Mouse (Mus musculus): ENCODE data around the gene S100a4. TPM values are rescaled to one million over a fixed set of nuclear protein-coding genes. Genes with fewer than 3 reads are reported as not detected.

The S100a4 gene
- total and polyA plus RNA-seq, 2 experiments from 2014 or later, result 2.5 TPM; not detected in 1

DNA sequence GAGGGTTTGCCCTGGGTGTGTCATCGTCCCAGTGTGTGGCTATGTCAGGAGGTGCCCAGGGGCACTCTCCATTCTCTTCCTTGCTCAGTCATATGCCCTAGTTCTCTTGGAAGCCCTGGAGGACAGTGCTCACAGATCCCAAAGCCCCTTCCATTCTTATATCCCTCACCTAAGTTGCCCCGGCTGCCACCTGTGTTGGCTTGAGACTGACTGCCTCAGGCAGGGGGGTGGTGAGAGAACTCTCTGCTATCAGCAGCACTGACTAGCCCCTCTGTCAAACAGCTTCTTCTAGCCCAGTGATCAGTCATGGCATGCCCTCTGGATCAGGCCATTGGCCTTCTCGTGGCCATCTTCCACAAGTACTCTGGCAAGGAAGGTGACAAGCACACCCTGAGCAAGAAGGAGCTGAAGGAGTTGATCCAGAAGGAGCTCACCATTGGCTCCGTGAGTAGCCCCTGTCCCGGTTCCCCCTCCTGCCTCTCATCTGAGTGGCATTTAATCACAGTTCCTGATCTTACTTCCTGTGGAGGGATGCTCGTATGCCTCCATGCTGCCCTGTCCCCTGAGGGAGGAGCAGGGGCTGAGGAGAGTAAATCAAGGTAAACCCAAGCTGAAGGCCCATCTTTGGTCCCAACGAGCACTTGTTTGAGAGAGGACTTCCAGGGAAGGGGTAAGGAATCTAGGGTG, 10.0 kb downstream of the S100a4 start:
- 73% methylated on average over 7 of the region's 7 CpGs for WGBS
- Histone ChIP-seq H3K27ac (ENCODE audit: low read depth, low read length) (no peak overlapping the region), H3K4me3 (ENCODE audit: low read depth, low read length) (peak overlapping the region; percentile 28; the same call in 1 of the 2 replicates), H3K4me1 (ENCODE audit: insufficient read depth, low read length) (peaks cover 5% of the 10 kb centered on the region; the same call in 1 of the 2 replicates), H3K4me2 (ENCODE audit: low read depth, low read length, poor library complexity, severe bottlenecking) (peak overlapping the region; percentile 57; the same call in 1 of the 2 replicates), H3K36me3 (ENCODE audit: insufficient read depth, low read length) (no peaks in the 10 kb centered on the region), H3K27me3 (ENCODE audit: insufficient read depth, low read length) (0 out of 2 replicates have a peak, but pooled peaks cover 4% of the 10 kb centered on the region), H3K9me3 (ENCODE audit: low read length) (no peaks in the 10 kb centered on the region), H3K9ac (replicated peaks; ENCODE audit: low read length, poor library complexity, severe bottlenecking) (no peak overlapping the region)
- ATAC-seq (ENCODE audit: low FRiP score), result no peak
- no peak for TF ChIP-seq CTCF (IDR thresholded peaks at IDR 0.05)
- DNase-seq (ENCODE audit: low spot score), result no peak

DNA sequence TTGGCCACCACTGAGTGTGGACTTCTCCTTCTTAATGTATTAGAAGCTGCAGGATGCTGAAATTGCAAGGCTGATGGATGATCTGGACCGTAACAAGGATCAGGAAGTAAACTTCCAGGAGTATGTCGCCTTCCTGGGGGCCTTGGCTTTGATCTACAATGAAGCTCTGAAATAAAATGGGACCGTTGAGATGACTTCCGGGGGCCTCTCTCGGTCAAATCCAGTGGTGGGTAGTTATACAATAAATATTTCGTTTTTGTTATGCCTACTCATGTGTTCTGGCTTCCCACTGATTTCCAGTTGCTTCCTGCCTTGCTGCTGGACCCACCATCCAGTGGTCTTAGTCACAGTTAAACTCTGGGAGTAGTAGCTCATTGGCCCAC, 10.6 kb downstream of the S100a4 start:
- H3K4me1 ChIP-seq (ENCODE audit: insufficient read depth, low read length), result peaks cover 5% of the 10 kb centered on the region; the same call in 1 of the 2 replicates
- DNase-seq (ENCODE audit: low spot score), result no peak
- no peak overlapping the region for H3K27ac ChIP-seq (ENCODE audit: low read depth, low read length)
- ATAC-seq (ENCODE audit: low FRiP score), result no peak
- TF ChIP-seq CTCF (IDR thresholded peaks at IDR 0.05), result no peak
- 0 out of 2 replicates have a peak, but pooled peaks cover 4% of the 10 kb centered on the region for H3K27me3 ChIP-seq (ENCODE audit: insufficient read depth, low read length)
- no peak overlapping the region for H3K9ac ChIP-seq (replicated peaks; ENCODE audit: low read length, poor library complexity, severe bottlenecking)
- no peak overlapping the region for H3K4me2 ChIP-seq (ENCODE audit: low read depth, low read length, poor library complexity, severe bottlenecking)
- H3K4me3 ChIP-seq (ENCODE audit: low read depth, low read length), result no peak overlapping the region
- no peaks in the 10 kb centered on the region for H3K9me3 ChIP-seq (ENCODE audit: low read length)
- 83% methylated on average over 6 of the region's 6 CpGs for WGBS
- no peaks in the 10 kb centered on the region for H3K36me3 ChIP-seq (ENCODE audit: insufficient read depth, low read length)

- H3K4me3 ChIP-seq (ENCODE audit: low read depth, low read length), result no peak overlapping the region
- H3K4me1 ChIP-seq (ENCODE audit: insufficient read depth, low read length), result peaks cover 5% of the 10 kb centered on the region; the same call in 1 of the 2 replicates
- 0 out of 2 replicates have a peak, but pooled peaks cover 4% of the 10 kb centered on the region for H3K27me3 ChIP-seq (ENCODE audit: insufficient read depth, low read length)
- DNase-seq (ENCODE audit: low spot score) (no peak), ATAC-seq (ENCODE audit: low FRiP score) (no peak)
- H3K4me2 ChIP-seq (ENCODE audit: low read depth, low read length, poor library complexity, severe bottlenecking), result no peak overlapping the region
- no peaks in the 10 kb centered on the region for H3K9me3 ChIP-seq (ENCODE audit: low read length)
- H3K36me3 ChIP-seq (ENCODE audit: insufficient read depth, low read length), result no peaks in the 10 kb centered on the region
- H3K9ac ChIP-seq (replicated peaks; ENCODE audit: low read length, poor library complexity, severe bottlenecking), result no peak overlapping the region
- no peak overlapping the region for H3K27ac ChIP-seq (ENCODE audit: low read depth, low read length)
- WGBS, result 88% methylated on average over 11 of the region's 11 CpGs
- TF ChIP-seq CTCF (IDR thresholded peaks at IDR 0.05), result no peak
Observed at GRCm38 (mm10) chr3:90614611-90615251, 11.2 kb downstream of the S100a4 start.

DNA sequence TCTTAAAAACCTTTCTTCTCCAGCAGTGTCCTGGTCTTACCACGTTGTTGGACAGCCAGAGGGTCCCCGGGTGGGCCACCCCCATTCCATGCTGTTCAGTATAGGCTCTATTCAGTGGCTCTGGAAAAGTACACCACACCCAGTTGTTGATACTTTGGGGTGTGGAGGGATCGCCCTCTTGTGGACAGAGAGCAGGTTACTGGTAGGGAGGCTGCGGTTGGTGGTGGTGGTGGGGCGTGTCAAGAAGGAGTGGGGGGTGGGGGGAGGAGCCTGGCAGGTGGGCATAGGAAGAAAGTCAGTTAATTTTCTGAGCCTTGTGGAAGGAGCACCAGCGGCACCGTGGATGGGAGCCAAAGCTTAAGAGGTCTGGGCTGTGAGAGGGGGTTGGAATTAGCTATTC, 11.8 kb downstream of the S100a4 start:
- Histone ChIP-seq H3K27ac (ENCODE audit: low read depth, low read length) (no peak overlapping the region), H3K36me3 (ENCODE audit: insufficient read depth, low read length) (no peaks in the 10 kb centered on the region), H3K27me3 (ENCODE audit: insufficient read depth, low read length) (0 out of 2 replicates have a peak, but pooled peaks cover 4% of the 10 kb centered on the region), H3K4me2 (ENCODE audit: low read depth, low read length, poor library complexity, severe bottlenecking) (no peak overlapping the region), H3K9me3 (ENCODE audit: low read length) (no peaks in the 10 kb centered on the region), H3K4me3 (ENCODE audit: low read depth, low read length) (no peak overlapping the region), H3K9ac (replicated peaks; ENCODE audit: low read length, poor library complexity, severe bottlenecking) (no peak overlapping the region), H3K4me1 (ENCODE audit: insufficient read depth, low read length) (peaks cover 5% of the 10 kb centered on the region; the same call in 1 of the 2 replicates)
- peak; percentile 70 for DNase-seq (ENCODE audit: low spot score)
- WGBS, result 7% methylated on average over 7 of the region's 7 CpGs
- peak; percentile 75 for TF ChIP-seq CTCF (IDR thresholded peaks at IDR 0.05)
- ATAC-seq (ENCODE audit: low FRiP score), result peak; percentile 64

DNA sequence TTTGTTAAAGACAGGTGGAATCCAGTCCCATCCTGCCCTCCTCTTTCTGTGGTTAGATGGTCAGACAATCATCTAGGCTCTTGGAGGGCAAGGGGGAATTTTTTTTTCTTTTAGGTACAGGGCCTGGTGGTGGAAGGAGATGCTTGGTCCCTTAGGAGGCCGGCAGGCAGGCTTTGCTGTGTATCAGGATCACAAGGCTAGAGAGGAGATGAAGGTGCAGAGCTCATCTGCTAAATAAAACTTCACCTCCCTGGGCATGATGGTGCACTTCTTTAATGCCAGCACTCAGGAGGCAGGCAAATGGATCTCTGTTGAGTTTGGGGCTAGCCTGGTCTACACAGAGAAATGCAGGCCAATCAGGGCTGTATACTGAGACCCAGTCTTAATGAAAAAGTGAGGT, 12.3 kb downstream of the S100a4 start:
- TF ChIP-seq CTCF (IDR thresholded peaks at IDR 0.05), result no peak
- Histone ChIP-seq H3K9ac (replicated peaks; ENCODE audit: low read length, poor library complexity, severe bottlenecking) (no peak overlapping the region), H3K27me3 (ENCODE audit: insufficient read depth, low read length) (0 out of 2 replicates have a peak, but pooled peaks cover 4% of the 10 kb centered on the region), H3K27ac (ENCODE audit: low read depth, low read length) (no peak overlapping the region), H3K4me1 (ENCODE audit: insufficient read depth, low read length) (peaks cover 5% of the 10 kb centered on the region; the same call in 1 of the 2 replicates), H3K36me3 (ENCODE audit: insufficient read depth, low read length) (no peaks in the 10 kb centered on the region), H3K9me3 (ENCODE audit: low read length) (no peaks in the 10 kb centered on the region), H3K4me3 (ENCODE audit: low read depth, low read length) (no peak overlapping the region), H3K4me2 (ENCODE audit: low read depth, low read length, poor library complexity, severe bottlenecking) (no peak overlapping the region)
- WGBS, result 71% methylated on average over 1 of the region's 1 CpGs
- ATAC-seq (ENCODE audit: low FRiP score) (no peak), DNase-seq (ENCODE audit: low spot score) (no peak)

GRCm38 (mm10) chr3:90617586-90617985, 14.0 kb downstream of the S100a4 start:
- TF ChIP-seq CTCF (IDR thresholded peaks at IDR 0.05), result peak; percentile 41
- H3K9ac ChIP-seq (replicated peaks; ENCODE audit: low read length, poor library complexity, severe bottlenecking), result no peak overlapping the region
- 0 out of 2 replicates have a peak, but pooled peaks cover 4% of the 10 kb centered on the region for H3K27me3 ChIP-seq (ENCODE audit: insufficient read depth, low read length)
- no peak overlapping the region for H3K4me3 ChIP-seq (ENCODE audit: low read depth, low read length)
- H3K36me3 ChIP-seq (ENCODE audit: insufficient read depth, low read length), result no peaks in the 10 kb centered on the region
- H3K27ac ChIP-seq (ENCODE audit: low read depth, low read length), result no peak overlapping the region
- peaks cover 5% of the 10 kb centered on the region; the same call in 1 of the 2 replicates for H3K4me1 ChIP-seq (ENCODE audit: insufficient read depth, low read length)
- H3K9me3 ChIP-seq (ENCODE audit: low read length), result no peaks in the 10 kb centered on the region
- ATAC-seq (ENCODE audit: low FRiP score), result no peak
- 6% methylated on average over 1 of the region's 1 CpGs for WGBS
- no peak overlapping the region for H3K4me2 ChIP-seq (ENCODE audit: low read depth, low read length, poor library complexity, severe bottlenecking)
- DNase-seq (ENCODE audit: low spot score), result no peak

Measured in midbrain, postnatal 0 days (tissue).